Mouse (Mus musculus) erythroblast, embryonic 14.5 days (primary cell): ENCODE data around the gene Arhgap18.

Experiments
- GATA1 ChIP-seq: IDR thresholded peaks from 2 replicates; pipeline ENCODE4 v1.6.1; 2012; ENCODE audit warnings: low read length, inconsistent platforms, mixed read lengths
- TAL1 ChIP-seq: IDR thresholded peaks from 3 replicates; pipeline ENCODE4 v1.6.1; 2012; ENCODE audit warnings: low read length, inconsistent platforms, mixed read lengths

DNA sequence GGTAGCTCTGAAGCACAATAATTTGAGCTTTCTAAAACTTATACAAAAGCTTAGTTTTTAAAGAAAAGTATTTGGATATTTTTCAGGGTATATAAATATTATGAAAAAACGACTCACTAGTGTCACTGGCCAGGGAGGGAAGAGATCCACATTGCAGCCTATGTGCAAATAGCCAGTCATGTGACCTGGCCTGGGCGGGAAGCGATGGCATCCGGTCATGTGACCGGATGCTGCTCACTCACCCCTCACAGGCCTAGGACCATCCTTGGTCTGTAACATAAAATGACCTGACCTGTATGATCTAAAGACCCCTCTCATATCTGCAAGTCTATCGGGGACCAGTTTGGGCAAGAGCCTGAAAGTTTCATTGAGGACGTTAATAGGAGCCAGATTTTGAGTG, 56.8 kb downstream of the Arhgap18 start:
- TF ChIP-seq GATA1 (no peak), TAL1 (no peak)
